Mouse (Mus musculus): ENCODE measurements around the gene Ifitm2. TPM values are rescaled to one million over a fixed set of nuclear protein-coding genes. Genes with fewer than 3 reads are reported as not detected.

The Ifitm2 gene
- polyA plus RNA-seq, 1 experiment from 2014 or later = 1,406 TPM

GRCm38 (mm10) chr7:140912846-140913482 lies 42.8 kb downstream of the Ifitm2 start:
- no peaks in the 10 kb centered on the region for H3K4me1 ChIP-seq (ENCODE audit: control insufficient read depth, insufficient read depth, low read length)
- no peak overlapping the region for H3K4me2 ChIP-seq (ENCODE audit: low read depth, low read length)
- H3K9ac ChIP-seq (ENCODE audit: low read depth, low read length) = no peak overlapping the region
- WGBS = 59% methylated on average over 5 of the region's 5 CpGs
- no peaks in the 10 kb centered on the region; the same call in 1 of the 2 replicates for H3K27me3 ChIP-seq (replicated peaks; ENCODE audit: control insufficient read depth, insufficient read depth, low read length)
- no peaks in the 10 kb centered on the region for H3K9me3 ChIP-seq (ENCODE audit: control insufficient read depth, low read length)
- H3K27ac ChIP-seq (replicated peaks; ENCODE audit: low read depth, low read length) = no peak overlapping the region
- H3K4me3 ChIP-seq (ENCODE audit: low read depth, low read length) = no peak overlapping the region
- DNase-seq (ENCODE audit: low spot score) (no peak), ATAC-seq (ENCODE audit: low read depth) (no peak)
- no peaks in the 10 kb centered on the region for H3K36me3 ChIP-seq (ENCODE audit: control insufficient read depth, insufficient read depth, low read length)

DNA sequence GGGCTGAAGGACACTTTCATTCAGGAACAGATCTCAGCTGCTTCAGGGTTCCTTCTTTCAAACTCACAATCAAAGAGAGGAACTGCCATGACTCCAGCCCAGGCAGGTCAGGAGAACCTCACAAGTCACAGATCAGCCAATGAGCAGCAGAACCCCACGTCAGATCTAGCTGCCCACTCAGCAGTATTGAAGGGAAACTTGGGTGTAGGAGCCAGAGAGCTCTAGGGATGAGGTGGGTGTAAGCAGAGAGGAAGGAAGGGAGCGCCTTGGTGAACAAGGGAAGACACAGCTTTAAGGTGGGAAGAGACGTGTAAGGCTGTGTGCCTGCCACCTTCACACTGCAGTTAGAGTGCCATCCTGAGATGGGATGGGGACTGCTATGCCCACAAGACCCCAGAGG lies 43.5 kb downstream of the Ifitm2 start:
- H3K4me2 ChIP-seq (ENCODE audit: low read depth, low read length) = no peak overlapping the region
- H3K4me1 ChIP-seq (ENCODE audit: control insufficient read depth, insufficient read depth, low read length) = no peaks in the 10 kb centered on the region
- ATAC-seq (ENCODE audit: low read depth) (no peak), DNase-seq (ENCODE audit: low spot score) (no peak)
- H3K4me3 ChIP-seq (ENCODE audit: low read depth, low read length) = no peak overlapping the region
- H3K27ac ChIP-seq (replicated peaks; ENCODE audit: low read depth, low read length) = no peak overlapping the region
- H3K9ac ChIP-seq (ENCODE audit: low read depth, low read length) = no peak overlapping the region
- no peaks in the 10 kb centered on the region for H3K27me3 ChIP-seq (replicated peaks; ENCODE audit: control insufficient read depth, insufficient read depth, low read length)
- 60% methylated on average over 3 of the region's 3 CpGs for WGBS
- H3K36me3 ChIP-seq (ENCODE audit: control insufficient read depth, insufficient read depth, low read length) = no peaks in the 10 kb centered on the region
- H3K9me3 ChIP-seq (ENCODE audit: control insufficient read depth, low read length) = no peaks in the 10 kb centered on the region

- peak; percentile 82 for ATAC-seq (ENCODE audit: low read depth)
- no peaks in the 10 kb centered on the region for H3K36me3 ChIP-seq (ENCODE audit: control insufficient read depth, insufficient read depth, low read length)
Measured at GRCm38 (mm10) chr7:140908634-140909107, 47.1 kb downstream of the Ifitm2 start.

GRCm38 (mm10) chr7:140908181-140908580 lies 47.6 kb downstream of the Ifitm2 start:
- no peak for ATAC-seq (ENCODE audit: low read depth)
- no peak for DNase-seq (ENCODE audit: low spot score)
- peak overlapping the region; percentile 89; the same call in 1 of the 2 replicates for H3K4me2 ChIP-seq (ENCODE audit: low read depth, low read length)

More at GRCm38 (mm10) chr7:140908634-140909107, 47.1 kb downstream of the Ifitm2 start:
- peak overlapping the region; percentile 89 for H3K4me2 ChIP-seq (ENCODE audit: low read depth, low read length)
- no peaks in the 10 kb centered on the region for H3K4me1 ChIP-seq (ENCODE audit: control insufficient read depth, insufficient read depth, low read length)
- WGBS = 3% methylated on average over 19 of the region's 19 CpGs
- H3K9ac ChIP-seq (ENCODE audit: low read depth, low read length) = peak overlapping the region; percentile 55; the same call in 1 of the 2 replicates
- no peak overlapping the region for H3K27ac ChIP-seq (replicated peaks; ENCODE audit: low read depth, low read length)
- H3K9me3 ChIP-seq (ENCODE audit: control insufficient read depth, low read length) = no peaks in the 10 kb centered on the region
- H3K4me3 ChIP-seq (ENCODE audit: low read depth, low read length) = peak overlapping the region; percentile 44
- H3K27me3 ChIP-seq (replicated peaks; ENCODE audit: control insufficient read depth, insufficient read depth, low read length) = no peaks in the 10 kb centered on the region
- peak; percentile 85 for DNase-seq (ENCODE audit: low spot score)

DNA sequence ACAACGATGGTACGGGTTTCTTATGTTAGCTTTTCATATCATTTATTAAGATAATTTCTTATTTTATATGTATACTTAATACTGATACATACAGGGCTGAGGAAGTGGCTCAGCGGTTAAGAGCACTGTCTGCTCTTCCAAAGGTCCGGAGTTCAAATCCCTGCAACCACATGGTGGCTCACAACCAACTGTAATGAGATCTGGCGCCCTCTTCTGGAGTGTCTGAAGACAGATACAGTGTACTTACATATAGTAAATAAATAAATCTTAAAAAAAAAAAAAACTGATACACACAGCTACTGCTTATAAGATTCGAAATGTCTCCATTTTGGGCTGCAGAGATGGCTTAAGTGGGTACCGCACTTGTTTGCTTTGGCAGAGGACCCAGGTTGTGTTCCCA lies 48.1 kb downstream of the Ifitm2 start:
- no peaks in the 10 kb centered on the region for H3K4me1 ChIP-seq (ENCODE audit: control insufficient read depth, insufficient read depth, low read length)
- H3K36me3 ChIP-seq (ENCODE audit: control insufficient read depth, insufficient read depth, low read length) = no peaks in the 10 kb centered on the region
- H3K9ac ChIP-seq (ENCODE audit: low read depth, low read length) = no peak overlapping the region
- no peaks in the 10 kb centered on the region for H3K9me3 ChIP-seq (ENCODE audit: control insufficient read depth, low read length)
- no peak for ATAC-seq (ENCODE audit: low read depth)
- H3K4me2 ChIP-seq (ENCODE audit: low read depth, low read length) = no peak overlapping the region
- H3K27me3 ChIP-seq (replicated peaks; ENCODE audit: control insufficient read depth, insufficient read depth, low read length) = no peaks in the 10 kb centered on the region
- no peak overlapping the region for H3K4me3 ChIP-seq (ENCODE audit: low read depth, low read length)
- WGBS = 79% methylated on average over 7 of the region's 7 CpGs
- H3K27ac ChIP-seq (replicated peaks; ENCODE audit: low read depth, low read length) = no peak overlapping the region
- no peak for DNase-seq (ENCODE audit: low spot score)

More at GRCm38 (mm10) chr7:140908181-140908580, 47.6 kb downstream of the Ifitm2 start:
- H3K9me3 ChIP-seq (ENCODE audit: control insufficient read depth, low read length) = no peaks in the 10 kb centered on the region
- 0 out of 2 replicates have a peak overlapping the region, but pooled peaks have one; percentile 55 for H3K9ac ChIP-seq (ENCODE audit: low read depth, low read length)
- WGBS = 52% methylated on average over 7 of the region's 7 CpGs
- no peaks in the 10 kb centered on the region for H3K4me1 ChIP-seq (ENCODE audit: control insufficient read depth, insufficient read depth, low read length)
- H3K4me3 ChIP-seq (ENCODE audit: low read depth, low read length) = 0 out of 2 replicates have a peak overlapping the region, but pooled peaks have one; percentile 44
- no peaks in the 10 kb centered on the region for H3K36me3 ChIP-seq (ENCODE audit: control insufficient read depth, insufficient read depth, low read length)
- H3K27me3 ChIP-seq (replicated peaks; ENCODE audit: control insufficient read depth, insufficient read depth, low read length) = no peaks in the 10 kb centered on the region
- H3K27ac ChIP-seq (replicated peaks; ENCODE audit: low read depth, low read length) = no peak overlapping the region

DNA sequence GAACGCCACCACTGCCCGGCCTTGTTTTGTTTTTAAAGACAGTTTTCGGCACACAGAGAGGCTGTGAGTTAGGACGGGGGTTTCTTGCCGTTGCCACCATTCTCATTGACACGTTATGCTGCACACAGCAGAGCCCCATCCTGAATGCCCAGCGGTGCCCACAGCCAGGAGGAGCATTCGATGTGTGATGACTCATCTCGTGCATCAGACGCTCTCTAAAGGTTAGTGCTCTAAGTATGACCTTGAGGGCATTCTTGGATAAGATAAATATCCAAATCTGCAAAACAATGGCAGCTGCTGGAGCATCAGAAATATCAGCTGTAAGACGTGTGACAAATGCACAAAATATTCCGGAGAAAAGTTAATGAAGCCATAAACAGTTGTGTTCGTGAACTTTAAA lies 48.7 kb downstream of the Ifitm2 start:
- no peaks in the 10 kb centered on the region for H3K36me3 ChIP-seq (ENCODE audit: control insufficient read depth, insufficient read depth, low read length)
- H3K4me2 ChIP-seq (ENCODE audit: low read depth, low read length) = no peak overlapping the region
- DNase-seq (ENCODE audit: low spot score) = no peak
- ATAC-seq (ENCODE audit: low read depth) = no peak
- no peaks in the 10 kb centered on the region for H3K27me3 ChIP-seq (replicated peaks; ENCODE audit: control insufficient read depth, insufficient read depth, low read length)
- 79% methylated on average over 13 of the region's 13 CpGs for WGBS
- no peak overlapping the region for H3K4me3 ChIP-seq (ENCODE audit: low read depth, low read length)
- H3K9me3 ChIP-seq (ENCODE audit: control insufficient read depth, low read length) = no peaks in the 10 kb centered on the region
- H3K9ac ChIP-seq (ENCODE audit: low read depth, low read length) = no peak overlapping the region
- H3K4me1 ChIP-seq (ENCODE audit: control insufficient read depth, insufficient read depth, low read length) = no peaks in the 10 kb centered on the region
- H3K27ac ChIP-seq (replicated peaks; ENCODE audit: low read depth, low read length) = no peak overlapping the region

GRCm38 (mm10) chr7:140905642-140906081 lies 50.1 kb downstream of the Ifitm2 start:
- Histone ChIP-seq H3K4me2 (ENCODE audit: low read depth, low read length) (no peak overlapping the region), H3K36me3 (ENCODE audit: control insufficient read depth, insufficient read depth, low read length) (no peaks in the 10 kb centered on the region), H3K9me3 (ENCODE audit: control insufficient read depth, low read length) (no peaks in the 10 kb centered on the region), H3K9ac (ENCODE audit: low read depth, low read length) (no peak overlapping the region), H3K4me1 (ENCODE audit: control insufficient read depth, insufficient read depth, low read length) (no peaks in the 10 kb centered on the region), H3K27ac (replicated peaks; ENCODE audit: low read depth, low read length) (no peak overlapping the region), H3K4me3 (ENCODE audit: low read depth, low read length) (no peak overlapping the region), H3K27me3 (replicated peaks; ENCODE audit: control insufficient read depth, insufficient read depth, low read length) (no peaks in the 10 kb centered on the region)
- ATAC-seq (ENCODE audit: low read depth) (no peak), DNase-seq (ENCODE audit: low spot score) (no peak)
- 73% methylated on average over 2 of the region's 2 CpGs for WGBS

Measured in embryonic facial prominence, embryonic 14.5 days (tissue).